In genomic region chr10:93063576-93063975, GRCm38 (mm10) we compare ENCODE assay signal across 12 mouse cellular contexts. TPM values are rescaled to one million over a fixed set of nuclear protein-coding genes. Genes with fewer than 3 reads are reported as not detected.
DNase-seq lines count a peak whose midpoint lies in the region; ATAC-seq and TF ChIP-seq lines count a peak whose summit lies in the region.
"Had no signal": no experiment of that assay in that cellular context is flagged by ENCODE, and none has a peak within 500 bp of the region (broad histone marks: within the 10 kb centered on the region; RNA-seq: fewer than 3 reads in every experiment).

No protein-coding gene starts in this region.

- 62% methylated on average over 3 of the region's 3 CpGs for WGBS in kidney, adult 2 months
- WGBS in liver, embryonic 11.5 days, result 60% methylated on average over 3 of the region's 3 CpGs
- WGBS in hindbrain, embryonic 14.5 days, result 61% methylated on average over 3 of the region's 3 CpGs

- H3K9me3 ChIP-seq in G1E (replicated peaks), result no peaks in the 10 kb centered on the region
- no peaks in the 10 kb centered on the region for H3K9me3 ChIP-seq in liver, embryonic 11.5 days (ENCODE audit: control insufficient read depth, low read length)
- no peaks in the 10 kb centered on the region for H3K9me3 ChIP-seq in hindbrain, embryonic 14.5 days (ENCODE audit: control insufficient read depth, low read length)

- no peak for TF ChIP-seq CTCF in G1E (IDR thresholded peaks at IDR 0.05; ENCODE audit: low read depth, low read length)
- TF ChIP-seq CTCF in kidney, adult 2 months (conservative IDR thresholded peaks at IDR 0.05; ENCODE audit: insufficient read depth, insufficient read length, low read depth, low read length), result no peak

- no peaks in the 10 kb centered on the region for H3K27me3 ChIP-seq in G1E (ENCODE audit: insufficient read depth, low read length)
- no peaks in the 10 kb centered on the region for H3K27me3 ChIP-seq in kidney, adult 2 months (replicated peaks; ENCODE audit: control insufficient read depth, insufficient read depth, low read length)
- no peaks in the 10 kb centered on the region for H3K27me3 ChIP-seq in liver, embryonic 11.5 days (replicated peaks; ENCODE audit: control insufficient read depth, insufficient read depth, low read length)
- no peaks in the 10 kb centered on the region for H3K27me3 ChIP-seq in hindbrain, embryonic 14.5 days (ENCODE audit: control insufficient read depth, insufficient read depth, low read length)

- peak; percentile 94 for ATAC-seq in G1E (ENCODE audit: extremely low read depth, insufficient number of reproducible peaks, low FRiP score, poor library complexity, severe bottlenecking)
- ATAC-seq in liver, embryonic 11.5 days (replicated peaks; ENCODE audit: low FRiP score), result peak; percentile 64
- ATAC-seq in hindbrain, embryonic 14.5 days (ENCODE audit: low FRiP score), result no peak
- ATAC-seq in megakaryocyte, adult 5-6 weeks (ENCODE audit: poor library complexity, severe bottlenecking), result no peak
- ATAC-seq: inflammation-experienced regulatory T-cells, adult 6 months had no signal

- no peak overlapping the region for H3K4me2 ChIP-seq in liver, embryonic 11.5 days
- no peak overlapping the region for H3K4me2 ChIP-seq in hindbrain, embryonic 14.5 days (replicated peaks)

- H3K27ac ChIP-seq in kidney, adult 2 months (ENCODE audit: insufficient read depth, low read depth, low read length), result no peak overlapping the region
- H3K27ac ChIP-seq in liver, embryonic 11.5 days (ENCODE audit: low read depth, low read length), result no peak overlapping the region
- H3K27ac ChIP-seq in hindbrain, embryonic 14.5 days, result no peak overlapping the region

- peaks cover 2% of the 10 kb centered on the region for H3K36me3 ChIP-seq in G1E (replicated peaks)
- no peaks in the 10 kb centered on the region for H3K36me3 ChIP-seq in kidney, adult 2 months (ENCODE audit: control insufficient read depth, insufficient read depth, low read length)
- no peaks in the 10 kb centered on the region for H3K36me3 ChIP-seq in liver, embryonic 11.5 days (ENCODE audit: control insufficient read depth, insufficient read depth, low read length)
- no peaks in the 10 kb centered on the region for H3K36me3 ChIP-seq in hindbrain, embryonic 14.5 days (replicated peaks; ENCODE audit: control insufficient read depth, insufficient read depth)

- peaks cover 21% of the 10 kb centered on the region for H3K4me1 ChIP-seq in G1E (ENCODE audit: insufficient read depth, low read depth, low read length)
- H3K4me1 ChIP-seq in kidney, adult 2 months (ENCODE audit: control insufficient read depth, insufficient read depth, low read length), result no peaks in the 10 kb centered on the region
- no peaks in the 10 kb centered on the region for H3K4me1 ChIP-seq in liver, embryonic 11.5 days (replicated peaks; ENCODE audit: control insufficient read depth, insufficient read depth, low read length)
- H3K4me1 ChIP-seq in hindbrain, embryonic 14.5 days (replicated peaks; ENCODE audit: control insufficient read depth, insufficient read depth, low read length), result no peaks in the 10 kb centered on the region

- H3K4me3 ChIP-seq in G1E (ENCODE audit: low read depth, low read length), result no peak overlapping the region; the same call in 1 of the 2 replicates
- H3K4me3 ChIP-seq in kidney, adult 2 months (ENCODE audit: insufficient read depth, low read depth, low read length), result no peak overlapping the region
- H3K4me3 ChIP-seq in liver, embryonic 11.5 days (ENCODE audit: low read depth, low read length), result no peak overlapping the region
- H3K4me3 ChIP-seq in hindbrain, embryonic 14.5 days (replicated peaks; ENCODE audit: low read length), result no peak overlapping the region
- H3K4me3 ChIP-seq: erythroblast, embryonic 14.5 days had no signal

- DNase-seq in G1E (ENCODE audit: low spot score), result peak; percentile 40
- DNase-seq in c-Kit-positive CD71-positive TER-119-positive erythroid progenitor cells, embryonic 14.5 days (ENCODE audit: low spot score), result peak; percentile 68
- DNase-seq in kidney, adult 2 months, result peak; percentile 53
- DNase-seq in liver, embryonic 11.5 days (ENCODE audit: low spot score), result no peak
- DNase-seq in hindbrain, embryonic 14.5 days (ENCODE audit: low spot score), result no peak
- DNase-seq in left cerebral cortex, adult 9 months (ENCODE audit: low spot score in 2 of 2), result no peak
- no peak for DNase-seq in cerebellum, adult 18-20 months
- DNase-seq: heart, adult 18-20 months; lung, adult 18-20 months had no signal

- TF ChIP-seq POLR2A in kidney, adult 2 months (IDR thresholded peaks at IDR 0.05; ENCODE audit: low read depth, low read length), result no peak

- H3K9ac ChIP-seq in liver, embryonic 11.5 days (ENCODE audit: low read depth, low read length), result no peak overlapping the region
- H3K9ac ChIP-seq in hindbrain, embryonic 14.5 days, result no peak overlapping the region

RNA-seq across cellular contexts. Expression of gene Cfap54, which starts 17.8 kb away (rescaled TPM):
- total RNA-seq in G1E (2014; fragmentation: Nextera tagmentation), result 15.9 and 16.2 TPM in 2 replicates
- 3.9 and 5.1 TPM in 2 replicates for total RNA-seq in G1E (2017)
- polyA plus RNA-seq in G1E (2012), result 1.9 and 2.1 TPM in 2 replicates
- 0.39 and 0.48 TPM in 2 replicates for polyA plus RNA-seq in kidney, adult 2 months (2012; rRNA removed)
- polyA plus RNA-seq in liver, embryonic 11.5 days (2014; fragmentation: Nextera tagmentation; extraction: Ambion mirVana), result 0.11 and 0.12 TPM in 2 replicates
- polyA plus RNA-seq in hindbrain, embryonic 14.5 days (2014; fragmentation: Nextera tagmentation; extraction: Ambion mirVana), result 2.4 and 3.6 TPM in 2 replicates
- total RNA-seq in megakaryocyte, adult 5-6 weeks (2015), result 0.25 and 0.57 TPM in 2 replicates
- 0.24 and 1.1 TPM in 2 replicates for total RNA-seq in megakaryocyte, adult 5-6 weeks (2017)

Comparison
In these comparisons a context has a peak if more than half of its experiments do, and no peak if none do; other contexts are left out.
1. ATAC-seq: peak in G1E (single experiment) and liver, embryonic 11.5 days (single experiment); none in hindbrain, embryonic 14.5 days (single experiment) and megakaryocyte, adult 5-6 weeks (single experiment).
2. DNase-seq: peak in G1E (single experiment), c-Kit-positive CD71-positive TER-119-positive erythroid progenitor cells, embryonic 14.5 days (single experiment) and kidney, adult 2 months (single experiment); none in liver, embryonic 11.5 days (single experiment), hindbrain, embryonic 14.5 days (single experiment), left cerebral cortex, adult 9 months (0 of 2) and cerebellum, adult 18-20 months (0 of 2).